Mouse (Mus musculus) limb, embryonic 11.5 days (tissue): Measurements from ENCODE around the gene Nfs1. TPM values are rescaled to one million over a fixed set of nuclear protein-coding genes. Genes with fewer than 3 reads are reported as not detected.

Experiments
- polyA plus RNA-seq: library from polyadenylated mRNA; unstranded; fragments of >200 nt; fragmentation: Nextera tagmentation; extraction: Ambion mirVana; gene quantifications from 2 replicates; pipeline ENCODE4 v1.2.1, GENCODE M21; 2014

Nfs1 gene
- polyA plus RNA-seq, 1 experiment from 2014 or later = 33.0 TPM

Other genes with a start within 250 kb of the Nfs1 start
- 60.4 and 82.2 TPM in 2 replicates for gene Uqcc1, start 213.9 kb downstream of the Nfs1 start, polyA plus RNA-seq
- gene Gm15557, start 203.5 kb downstream of the Nfs1 start, polyA plus RNA-seq = 0.33 TPM in 1 of 2 replicates, not detected in the other
- 18.4 and 23.3 TPM in 2 replicates for gene Gdf5, start 198.8 kb downstream of the Nfs1 start, polyA plus RNA-seq
- gene Cep250, start 187.7 kb downstream of the Nfs1 start, polyA plus RNA-seq = 20.5 and 23.6 TPM in 2 replicates
- gene 6430550D23Rik, start 136.2 kb downstream of the Nfs1 start, polyA plus RNA-seq = 1.6 and 3.1 TPM in 2 replicates
- 178 and 188 TPM in 2 replicates for gene Ergic3, start 136.1 kb downstream of the Nfs1 start, polyA plus RNA-seq
- gene Fer1l4, start 91.2 kb downstream of the Nfs1 start, polyA plus RNA-seq = not detected in 2 replicates
- 3.7 and 3.9 TPM in 2 replicates for gene Spag4, start 79.0 kb downstream of the Nfs1 start, polyA plus RNA-seq
- 61.4 and 61.9 TPM in 2 replicates for gene Cpne1, start 32.2 kb downstream of the Nfs1 start, polyA plus RNA-seq
- gene Rbm12, start 32.2 kb downstream of the Nfs1 start, polyA plus RNA-seq = 42.9 and 51.1 TPM in 2 replicates
- gene Gm28036, start 17.1 kb downstream of the Nfs1 start, polyA plus RNA-seq = 20.5 and 21.9 TPM in 2 replicates
- 408 and 417 TPM in 2 replicates for gene Romo1, start 147 bp downstream of the Nfs1 start, polyA plus RNA-seq
- gene Rbm39, start 36.1 kb upstream of the Nfs1 start, polyA plus RNA-seq = 723 and 726 TPM in 2 replicates
- gene Phf20, start 52.3 kb upstream of the Nfs1 start, polyA plus RNA-seq = 81.0 and 89.2 TPM in 2 replicates
- 2.7 and 3.1 TPM in 2 replicates for gene Cnbd2, start 168.1 kb upstream of the Nfs1 start, polyA plus RNA-seq
- 70.1 and 72.0 TPM in 2 replicates for gene Scand1, start 168.5 kb upstream of the Nfs1 start, polyA plus RNA-seq